Mouse (Mus musculus) liver, embryonic 15.5 days (tissue): ENCODE measurements around the gene Myo18a. TPM values are rescaled to one million over a fixed set of nuclear protein-coding genes. Genes with fewer than 3 reads are reported as not detected.

Experiments
- polyA plus RNA-seq: library from polyadenylated mRNA; unstranded; fragments of >200 nt; fragmentation: Nextera tagmentation; extraction: Ambion mirVana; gene quantifications from 2 replicates; pipeline ENCODE4 v1.2.1, GENCODE M21; 2015

Gene Myo18a
- polyA plus RNA-seq, 1 experiment from 2014 or later: 15.7 TPM

Other genes with a start within 250 kb of the Myo18a start
- gene Abhd15, start 248.1 kb upstream of the Myo18a start, polyA plus RNA-seq: 3.9 and 4.9 TPM in 2 replicates
- gene Trp53i13, start 247.3 kb upstream of the Myo18a start, polyA plus RNA-seq: 5.2 TPM in 2 replicates
- gene Gm10392, start 244.0 kb upstream of the Myo18a start, polyA plus RNA-seq: 0.07 and 0.28 TPM in 2 replicates
- gene Taok1, start 155.4 kb upstream of the Myo18a start, polyA plus RNA-seq: 3.6 and 3.7 TPM in 2 replicates
- 1.6 TPM in 2 replicates for gene Nufip2, start 77.1 kb upstream of the Myo18a start, polyA plus RNA-seq
- gene Cryba1, start 38.0 kb upstream of the Myo18a start, polyA plus RNA-seq: not detected in 2 replicates
- 0.39 and 0.85 TPM in 2 replicates for gene Gm10277, start 24.5 kb downstream of the Myo18a start, polyA plus RNA-seq
- gene Pipox, start 130.8 kb downstream of the Myo18a start, polyA plus RNA-seq: 25.5 and 32.1 TPM in 2 replicates
- gene Sez6, start 167.6 kb downstream of the Myo18a start, polyA plus RNA-seq: 0.05 and 0.16 TPM in 2 replicates
- gene Phf12, start 219.5 kb downstream of the Myo18a start, polyA plus RNA-seq: 5.5 and 8.5 TPM in 2 replicates